Mouse (Mus musculus): ENCODE data around the gene Rpap2.

- TF ChIP-seq CTCF (IDR thresholded peaks at IDR 0.05; ENCODE audit: low read depth) (no peak), EP300 (IDR thresholded peaks at IDR 0.05; ENCODE audit: low read depth) (no peak)
Measured at GRCm38 (mm10) chr5:107708124-107708797, 111.1 kb downstream of the Rpap2 start.

Measured in liver, embryonic 14.5 days (tissue).